20 mouse cellular contexts compared by ENCODE assay signal in genomic region chr17:67581839-67582238, GRCm38 (mm10). TPM values are rescaled to one million over a fixed set of nuclear protein-coding genes. Genes with fewer than 3 reads are reported as not detected.
"Had no signal": no experiment of that assay in that cellular context is flagged by ENCODE, and none has a peak within 500 bp of the region (broad histone marks: within the 10 kb centered on the region; RNA-seq: fewer than 3 reads in every experiment).

No protein-coding gene starts in this region.

- H3K27ac ChIP-seq: limb, embryonic 13.5 days; liver, embryonic 14.5 days; midbrain, embryonic 15.5 days; neural tube, embryonic 13.5 days had no signal

- H3K9ac ChIP-seq: limb, embryonic 13.5 days; liver, embryonic 14.5 days; midbrain, embryonic 15.5 days; neural tube, embryonic 13.5 days had no signal

- H3K4me3 ChIP-seq: limb, embryonic 13.5 days; midbrain, embryonic 15.5 days; neural tube, embryonic 13.5 days had no signal

- ATAC-seq: midbrain, embryonic 15.5 days had no signal

- H3K9me3 ChIP-seq: limb, embryonic 13.5 days; midbrain, embryonic 15.5 days; neural tube, embryonic 13.5 days had no signal

- DNase-seq: kidney, adult 11 months; kidney, adult 9 months; kidney, postnatal 14 days; lung, adult 2 months; lung, postnatal 14 days; retina, postnatal 1 day; right cerebral cortex, postnatal 4 days; spleen, adult 18-20 months; thymus, postnatal 4 days had no signal

- H3K4me1 ChIP-seq: limb, embryonic 13.5 days had no signal

- H3K4me2 ChIP-seq: limb, embryonic 13.5 days; midbrain, embryonic 15.5 days; neural tube, embryonic 13.5 days had no signal

- H3K27me3 ChIP-seq: midbrain, embryonic 15.5 days had no signal

- H3K36me3 ChIP-seq: limb, embryonic 13.5 days; midbrain, embryonic 15.5 days; neural tube, embryonic 13.5 days had no signal

RNA-seq across cellular contexts. Expression of gene Lrrc30, which starts 50.7 kb away (rescaled TPM):
- total RNA-seq: layer of hippocampus, postnatal 25 days; left cerebral cortex, postnatal 36 days; liver, adult 2 months; megakaryocyte-erythroid progenitor cell, adult 5-6 weeks had no signal
- polyA plus RNA-seq: large intestine, adult 2 months; liver, adult 2 months; liver, embryonic 14.5 days; lung, adult 2 months; midbrain, embryonic 15.5 days; neural tube, embryonic 13.5 days; stomach, embryonic 14.5 days; testis, adult 2 months had no signal
